Mouse (Mus musculus): ENCODE data around the gene Gm17334.

- TF ChIP-seq HCFC1 (IDR thresholded peaks at IDR 0.05; ENCODE audit: borderline replicate concordance, insufficient read depth, low read length) (no peak), ZC3H11A (IDR thresholded peaks at IDR 0.05; ENCODE audit: borderline replicate concordance, low read depth, low read length) (no peak), ZNF384 (IDR thresholded peaks at IDR 0.05; ENCODE audit: low read depth, low read length) (no peak)
These were observed 30.5 kb upstream of the Gm17334 start for GRCm38 (mm10) chr11:53803494-53803893.
